Mouse (Mus musculus): Measurements from ENCODE around the gene Prss16. TPM values are rescaled to one million over a fixed set of nuclear protein-coding genes. Genes with fewer than 3 reads are reported as not detected.

Prss16 gene
- polyA plus RNA-seq, 1 experiment from 2014 or later, result 0.72 TPM

GRCm38 (mm10) chr13:22014411-22014845, 4.9 kb upstream of the Prss16 start:
- Histone ChIP-seq H3K36me3 (ENCODE audit: control insufficient read depth, insufficient read depth) (no peaks in the 10 kb centered on the region), H3K4me2 (ENCODE audit: low read depth, low read length) (peak overlapping the region; percentile 57), H3K4me1 (ENCODE audit: control insufficient read depth, low read depth, low read length) (peaks cover 16% of the 10 kb centered on the region), H3K4me3 (ENCODE audit: low read depth, low read length) (peak overlapping the region; percentile 39), H3K9me3 (replicated peaks; ENCODE audit: control insufficient read depth, low read length) (no peaks in the 10 kb centered on the region), H3K27me3 (ENCODE audit: control insufficient read depth, insufficient read depth, low read depth, low read length) (peaks cover 48% of the 10 kb centered on the region), H3K9ac (ENCODE audit: low read depth, low read length) (no peak overlapping the region), H3K27ac (ENCODE audit: low read length) (no peak overlapping the region)
- ATAC-seq (ENCODE audit: low read depth), result no peak
- 11% methylated on average over 17 of the region's 17 CpGs for WGBS (ENCODE audit: insufficient replicate concordance)

- H3K4me3 ChIP-seq (ENCODE audit: low read depth, low read length), result no peak overlapping the region
- no peak for ATAC-seq (ENCODE audit: low read depth)
- H3K4me1 ChIP-seq (ENCODE audit: control insufficient read depth, low read depth, low read length), result peaks cover 16% of the 10 kb centered on the region
- H3K27me3 ChIP-seq (ENCODE audit: control insufficient read depth, insufficient read depth, low read depth, low read length), result peaks cover 55% of the 10 kb centered on the region
- WGBS (ENCODE audit: insufficient replicate concordance), result 13% methylated on average over 13 of the region's 13 CpGs
- H3K4me2 ChIP-seq (ENCODE audit: low read depth, low read length), result no peak overlapping the region
- H3K9ac ChIP-seq (ENCODE audit: low read depth, low read length), result no peak overlapping the region
- no peaks in the 10 kb centered on the region for H3K9me3 ChIP-seq (replicated peaks; ENCODE audit: control insufficient read depth, low read length)
- H3K27ac ChIP-seq (ENCODE audit: low read length), result no peak overlapping the region
- no peaks in the 10 kb centered on the region for H3K36me3 ChIP-seq (ENCODE audit: control insufficient read depth, insufficient read depth)
Observed at GRCm38 (mm10) chr13:22013716-22014115, 4.2 kb upstream of the Prss16 start.

- H3K4me2 ChIP-seq (ENCODE audit: low read depth, low read length), result no peak overlapping the region
- peaks cover 15% of the 10 kb centered on the region for H3K4me1 ChIP-seq (ENCODE audit: control insufficient read depth, low read depth, low read length)
- no peak for ATAC-seq (ENCODE audit: low read depth)
- no peaks in the 10 kb centered on the region for H3K36me3 ChIP-seq (ENCODE audit: control insufficient read depth, insufficient read depth)
- no peaks in the 10 kb centered on the region for H3K9me3 ChIP-seq (replicated peaks; ENCODE audit: control insufficient read depth, low read length)
- WGBS (ENCODE audit: insufficient replicate concordance), result 65% methylated on average over 3 of the region's 3 CpGs
- H3K27ac ChIP-seq (ENCODE audit: low read length), result no peak overlapping the region
- H3K27me3 ChIP-seq (ENCODE audit: control insufficient read depth, insufficient read depth, low read depth, low read length), result peaks cover 88% of the 10 kb centered on the region
- H3K9ac ChIP-seq (ENCODE audit: low read depth, low read length), result no peak overlapping the region
- no peak overlapping the region for H3K4me3 ChIP-seq (ENCODE audit: low read depth, low read length)
Observed at GRCm38 (mm10) chr13:22008707-22009106, 835 bp downstream of the Prss16 start.

DNA sequence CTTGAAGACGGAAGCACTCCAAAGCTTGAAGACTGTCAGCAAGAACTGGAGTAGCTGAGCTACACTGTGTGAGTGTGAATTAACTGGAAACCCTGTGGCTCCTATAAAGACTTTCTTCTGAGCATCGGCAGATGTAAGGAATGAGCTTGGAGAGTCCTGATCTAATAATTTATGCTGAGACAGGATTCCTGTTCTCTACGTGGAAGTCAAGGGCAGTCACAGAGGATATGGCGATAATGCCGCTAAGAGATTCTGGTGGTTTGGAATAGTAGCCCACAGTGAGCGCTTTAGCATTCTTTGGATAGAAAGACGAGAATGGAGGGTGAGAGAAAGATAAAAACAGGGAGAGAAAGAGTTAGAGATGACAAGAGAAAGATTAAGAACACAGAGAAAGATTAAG, 1.7 kb downstream of the Prss16 start:
- no peaks in the 10 kb centered on the region for H3K9me3 ChIP-seq (replicated peaks; ENCODE audit: control insufficient read depth, low read length)
- no peak for ATAC-seq (ENCODE audit: low read depth)

DNA sequence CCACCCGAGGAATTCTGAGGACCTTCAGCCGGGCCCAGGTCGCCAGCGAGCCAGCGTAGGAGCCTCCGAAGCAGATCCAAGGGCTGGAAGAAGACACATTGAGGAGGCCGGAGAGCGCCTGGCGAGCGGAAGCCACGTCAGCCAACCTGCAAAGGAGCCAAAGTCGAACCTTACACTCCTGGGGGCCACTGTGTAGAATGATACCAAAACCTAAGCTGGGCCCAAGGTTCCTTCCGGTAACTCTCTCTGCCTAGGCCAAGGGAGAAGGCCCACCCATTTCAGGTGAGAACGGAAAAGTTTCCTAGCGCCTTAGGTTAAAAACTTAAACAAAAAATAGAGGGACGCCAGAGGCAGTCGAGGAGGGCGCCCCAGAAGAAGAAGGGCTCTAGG, 2.4 kb downstream of the Prss16 start:
- Histone ChIP-seq H3K4me3 (ENCODE audit: low read depth, low read length) (peak overlapping the region; percentile 63), H3K27me3 (ENCODE audit: control insufficient read depth, insufficient read depth, low read depth, low read length) (peaks cover 91% of the 10 kb centered on the region), H3K4me1 (ENCODE audit: control insufficient read depth, low read depth, low read length) (peaks cover 15% of the 10 kb centered on the region), H3K27ac (ENCODE audit: low read length) (no peak overlapping the region), H3K4me2 (ENCODE audit: low read depth, low read length) (peak overlapping the region; percentile 84), H3K9ac (ENCODE audit: low read depth, low read length) (no peak overlapping the region), H3K36me3 (ENCODE audit: control insufficient read depth, insufficient read depth) (no peaks in the 10 kb centered on the region), H3K9me3 (replicated peaks; ENCODE audit: control insufficient read depth, low read length) (no peaks in the 10 kb centered on the region)
- ATAC-seq (ENCODE audit: low read depth), result no peak
- WGBS (ENCODE audit: insufficient replicate concordance), result 5% methylated on average over 18 of the region's 18 CpGs

More for the DNA sequence above, 1.7 kb downstream of the Prss16 start:
- Histone ChIP-seq H3K4me1 (ENCODE audit: control insufficient read depth, low read depth, low read length) (peaks cover 15% of the 10 kb centered on the region), H3K9ac (ENCODE audit: low read depth, low read length) (no peak overlapping the region), H3K27me3 (ENCODE audit: control insufficient read depth, insufficient read depth, low read depth, low read length) (peaks cover 93% of the 10 kb centered on the region), H3K27ac (ENCODE audit: low read length) (no peak overlapping the region), H3K4me3 (ENCODE audit: low read depth, low read length) (no peak overlapping the region), H3K36me3 (ENCODE audit: control insufficient read depth, insufficient read depth) (no peaks in the 10 kb centered on the region), H3K4me2 (ENCODE audit: low read depth, low read length) (no peak overlapping the region)
- WGBS (ENCODE audit: insufficient replicate concordance), result 52% methylated on average over 7 of the region's 7 CpGs

- H3K27ac ChIP-seq (ENCODE audit: low read length), result 0 out of 2 replicates have a peak overlapping the region, but pooled peaks have one; percentile 42
- H3K4me1 ChIP-seq (ENCODE audit: control insufficient read depth, low read depth, low read length), result peaks cover 15% of the 10 kb centered on the region
- H3K9me3 ChIP-seq (replicated peaks; ENCODE audit: control insufficient read depth, low read length), result no peaks in the 10 kb centered on the region
- peaks cover 88% of the 10 kb centered on the region for H3K27me3 ChIP-seq (ENCODE audit: control insufficient read depth, insufficient read depth, low read depth, low read length)
- peak; percentile 84 for ATAC-seq (ENCODE audit: low read depth)
- under 1% methylated on average over 38 of the region's 38 CpGs for WGBS (ENCODE audit: insufficient replicate concordance)
- peak overlapping the region; percentile 36; the same call in 1 of the 2 replicates for H3K9ac ChIP-seq (ENCODE audit: low read depth, low read length)
- peak overlapping the region; percentile 63 for H3K4me3 ChIP-seq (ENCODE audit: low read depth, low read length)
- H3K36me3 ChIP-seq (ENCODE audit: control insufficient read depth, insufficient read depth), result no peaks in the 10 kb centered on the region
- peak overlapping the region; percentile 84 for H3K4me2 ChIP-seq (ENCODE audit: low read depth, low read length)
Observed at GRCm38 (mm10) chr13:22006334-22007120, 3.0 kb downstream of the Prss16 start.

GRCm38 (mm10) chr13:22005605-22006333, 3.8 kb downstream of the Prss16 start:
- peak; percentile 80 for ATAC-seq (ENCODE audit: low read depth)
- Histone ChIP-seq H3K4me3 (ENCODE audit: low read depth, low read length) (peak overlapping the region; percentile 63), H3K9ac (ENCODE audit: low read depth, low read length) (peak overlapping the region; percentile 36; the same call in 1 of the 2 replicates), H3K4me1 (ENCODE audit: control insufficient read depth, low read depth, low read length) (peaks cover 15% of the 10 kb centered on the region), H3K9me3 (replicated peaks; ENCODE audit: control insufficient read depth, low read length) (no peaks in the 10 kb centered on the region), H3K36me3 (ENCODE audit: control insufficient read depth, insufficient read depth) (no peaks in the 10 kb centered on the region), H3K27ac (ENCODE audit: low read length) (0 out of 2 replicates have a peak overlapping the region, but pooled peaks have one; percentile 42), H3K4me2 (ENCODE audit: low read depth, low read length) (peak overlapping the region; percentile 84), H3K27me3 (ENCODE audit: control insufficient read depth, insufficient read depth, low read depth, low read length) (peaks cover 86% of the 10 kb centered on the region)
- WGBS (ENCODE audit: insufficient replicate concordance), result under 1% methylated on average over 45 of the region's 45 CpGs

DNA sequence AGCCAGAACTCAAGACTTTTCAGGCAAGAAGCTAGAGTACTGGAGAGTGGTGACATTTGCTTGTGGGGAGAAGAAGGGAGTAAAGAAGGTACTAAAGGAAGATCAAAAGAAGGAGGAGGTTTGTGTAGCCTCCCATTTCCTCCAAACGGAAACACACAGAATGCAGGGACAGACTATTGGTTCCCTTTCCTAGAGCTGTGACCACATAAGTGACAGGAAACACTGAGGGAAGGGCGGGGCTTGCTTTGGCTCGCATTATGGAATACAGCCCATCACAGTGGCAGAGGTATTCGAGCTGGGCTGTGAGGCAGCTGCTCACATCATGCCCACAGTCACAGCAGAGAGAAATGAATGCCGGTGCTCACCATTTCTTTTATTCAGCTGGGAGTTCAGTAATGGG, 7.7 kb downstream of the Prss16 start:
- peaks cover 79% of the 10 kb centered on the region for H3K27me3 ChIP-seq (ENCODE audit: control insufficient read depth, insufficient read depth, low read depth, low read length)
- no peak overlapping the region for H3K27ac ChIP-seq (ENCODE audit: low read length)
- H3K36me3 ChIP-seq (ENCODE audit: control insufficient read depth, insufficient read depth), result no peaks in the 10 kb centered on the region
- H3K4me1 ChIP-seq (ENCODE audit: control insufficient read depth, low read depth, low read length), result peaks cover 14% of the 10 kb centered on the region
- 0 out of 2 replicates have a peak overlapping the region, but pooled peaks have one; percentile 11 for H3K4me2 ChIP-seq (ENCODE audit: low read depth, low read length)
- H3K9me3 ChIP-seq (replicated peaks; ENCODE audit: control insufficient read depth, low read length), result no peaks in the 10 kb centered on the region
- 8% methylated on average over 5 of the region's 5 CpGs for WGBS (ENCODE audit: insufficient replicate concordance)
- ATAC-seq (ENCODE audit: low read depth), result no peak
- no peak overlapping the region for H3K4me3 ChIP-seq (ENCODE audit: low read depth, low read length)
- H3K9ac ChIP-seq (ENCODE audit: low read depth, low read length), result no peak overlapping the region

GRCm38 (mm10) chr13:22001346-22001745, 8.2 kb downstream of the Prss16 start:
- no peak overlapping the region for H3K27ac ChIP-seq (ENCODE audit: low read length)
- no peak for ATAC-seq (ENCODE audit: low read depth)
- WGBS (ENCODE audit: insufficient replicate concordance), result 11% methylated on average over 2 of the region's 2 CpGs
- H3K36me3 ChIP-seq (ENCODE audit: control insufficient read depth, insufficient read depth), result no peaks in the 10 kb centered on the region
- peaks cover 10% of the 10 kb centered on the region for H3K4me1 ChIP-seq (ENCODE audit: control insufficient read depth, low read depth, low read length)
- H3K4me3 ChIP-seq (ENCODE audit: low read depth, low read length), result no peak overlapping the region
- H3K27me3 ChIP-seq (ENCODE audit: control insufficient read depth, insufficient read depth, low read depth, low read length), result peaks cover 79% of the 10 kb centered on the region
- 0 out of 2 replicates have a peak overlapping the region, but pooled peaks have one; percentile 11 for H3K4me2 ChIP-seq (ENCODE audit: low read depth, low read length)
- no peak overlapping the region for H3K9ac ChIP-seq (ENCODE audit: low read depth, low read length)
- no peaks in the 10 kb centered on the region for H3K9me3 ChIP-seq (replicated peaks; ENCODE audit: control insufficient read depth, low read length)
